Mouse (Mus musculus): ENCODE data around the gene Eva1b.
"Not testable (repeated sequence)": the region's sequence is repeated elsewhere in the genome, so short reads cannot be mapped to it uniquely, and the experiment has no call there.

Eva1b gene

DNA sequence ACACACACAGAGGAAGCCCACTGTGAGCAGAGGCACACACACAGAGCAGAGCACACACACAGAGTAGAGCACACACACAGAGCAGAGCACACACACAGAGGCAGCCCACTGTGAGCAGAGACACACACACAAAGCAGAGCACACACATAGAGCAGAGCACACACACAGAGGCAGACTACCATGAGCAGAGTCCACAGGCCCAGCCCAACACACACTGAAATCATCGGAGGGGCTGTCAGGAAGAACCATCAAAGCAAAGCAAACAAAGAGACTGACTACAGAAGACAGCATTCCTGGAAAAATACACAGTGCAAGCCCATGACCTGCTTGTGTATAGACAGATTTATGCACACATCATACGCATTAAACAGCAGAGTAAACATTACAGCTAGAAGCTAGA is 8.3 kb downstream of the Eva1b start:
- no peak for DNase-seq (ENCODE audit: low read depth, low spot score)

DNA sequence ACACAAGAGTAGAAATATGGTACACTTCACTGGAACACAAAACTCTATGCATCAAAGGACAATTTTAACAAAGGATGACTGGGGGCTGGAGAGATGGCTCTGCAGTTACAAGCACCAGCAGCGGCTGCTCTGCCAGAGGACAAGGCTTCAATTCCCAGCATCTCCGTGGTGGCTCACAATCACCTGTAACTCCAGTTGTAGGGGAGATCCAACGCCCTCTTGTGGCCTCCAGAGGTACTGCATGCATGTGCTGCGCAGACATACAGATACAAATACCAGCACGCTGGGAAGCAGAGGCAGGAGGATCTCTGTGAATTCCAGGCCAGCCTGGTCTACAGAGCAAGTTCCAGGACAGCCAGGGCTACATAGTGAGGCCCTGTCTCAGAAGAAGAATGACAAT is 9.1 kb downstream of the Eva1b start:
- no peak for DNase-seq (ENCODE audit: low read depth, low spot score)

DNA sequence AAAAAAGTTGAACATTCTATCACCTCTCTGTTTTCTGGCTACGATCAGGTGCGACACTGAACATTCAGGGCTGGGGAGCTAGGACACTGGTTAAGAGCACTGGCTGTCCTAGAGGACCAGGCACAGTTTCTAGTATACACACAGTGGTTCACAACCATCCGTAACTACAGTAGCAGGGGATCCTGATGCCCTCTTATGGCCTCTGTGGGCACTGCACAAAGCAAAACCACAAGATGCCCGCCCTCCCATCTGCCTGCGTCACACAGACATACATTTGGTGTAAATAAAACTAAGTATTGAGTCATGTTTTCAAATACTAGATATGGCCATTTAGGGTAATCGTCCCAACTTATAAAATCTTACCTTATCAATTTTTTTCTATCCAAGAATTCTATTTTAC is 10.0 kb downstream of the Eva1b start:
- no peak for DNase-seq (ENCODE audit: low read depth, low spot score)

DNA sequence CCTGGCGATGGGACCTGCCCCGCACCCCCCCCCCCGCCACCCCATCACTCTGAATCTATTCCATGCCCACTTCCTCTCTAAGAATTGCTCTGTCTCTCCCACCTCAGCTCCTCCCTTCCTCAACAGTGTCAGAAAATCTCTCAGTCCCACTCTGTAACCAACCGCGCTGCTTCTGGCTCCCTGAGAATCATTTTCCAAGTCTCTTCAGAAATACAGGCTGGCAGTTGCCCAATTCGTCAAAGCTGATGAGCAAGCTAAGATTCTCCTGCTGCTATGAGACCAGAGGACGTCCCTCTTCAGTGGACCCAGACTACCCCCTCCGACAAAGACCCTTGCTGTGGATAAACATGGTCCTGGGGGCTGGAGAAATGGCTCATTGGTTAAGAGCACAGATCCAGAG is 11.9 kb downstream of the Eva1b start:
- no peak for DNase-seq (ENCODE audit: low read depth, low spot score)

DNA sequence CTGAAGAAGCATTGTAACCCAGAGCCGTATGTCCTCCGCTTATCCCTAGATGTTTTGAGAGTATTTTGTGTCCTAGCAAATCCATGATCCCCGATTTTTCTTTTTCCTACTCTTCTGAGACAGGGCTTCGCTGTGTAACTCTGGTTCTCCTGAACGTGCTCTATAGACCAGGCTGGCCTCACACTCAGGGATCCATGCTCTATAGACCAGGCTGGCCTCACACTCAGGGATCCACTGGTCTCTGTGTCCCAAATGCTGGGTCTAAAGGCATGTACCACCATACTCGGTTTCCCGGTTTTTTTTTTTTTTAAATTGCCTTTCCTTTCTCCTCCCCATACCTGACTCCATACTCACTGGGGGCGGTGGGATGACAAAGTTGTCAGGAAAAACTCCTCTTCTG is 13.4 kb downstream of the Eva1b start:
- DNase-seq (ENCODE audit: low read depth, low spot score) = no peak

DNA sequence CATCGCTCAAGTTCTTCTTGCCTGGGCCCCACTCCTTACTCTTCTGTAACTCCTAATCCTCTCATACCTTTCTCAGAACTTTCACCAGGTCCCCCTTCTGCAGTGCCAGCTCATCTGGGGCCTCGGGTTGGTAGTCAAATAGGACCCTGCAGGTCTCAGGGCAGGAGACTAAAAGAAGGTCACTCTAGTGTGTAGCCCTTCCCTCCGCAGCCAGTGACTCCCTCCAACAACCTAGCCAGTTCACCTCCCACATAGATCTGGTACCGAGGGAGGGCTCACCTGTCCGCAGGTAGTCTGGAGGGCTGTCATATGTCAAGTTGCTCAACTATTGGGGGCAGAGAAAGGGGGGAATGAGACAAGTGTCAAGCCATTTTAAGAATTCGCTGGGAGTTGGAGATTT is 13.9 kb downstream of the Eva1b start:
- DNase-seq (ENCODE audit: low read depth, low spot score) = no peak

DNA sequence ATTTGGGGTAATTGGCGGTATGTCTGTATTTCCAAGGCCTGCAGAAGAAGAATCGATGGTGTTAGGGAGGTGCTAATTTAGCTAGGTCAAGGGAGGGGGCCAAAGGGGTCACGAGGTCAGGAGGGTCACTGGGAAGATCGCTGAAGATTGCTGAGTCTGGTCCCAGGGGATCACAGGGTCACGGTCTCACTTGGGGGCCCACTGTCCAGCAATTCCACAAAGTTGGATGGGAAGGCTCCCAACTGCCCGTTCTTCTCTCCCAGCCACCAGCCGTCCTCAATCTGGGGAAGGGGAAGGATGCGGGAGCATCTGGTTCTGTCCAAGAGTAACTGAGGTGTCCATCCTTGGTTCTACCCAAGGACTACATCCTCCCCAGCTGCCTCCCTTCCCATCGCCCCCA is 14.4 kb downstream of the Eva1b start:
- DNase-seq (ENCODE audit: low read depth, low spot score) = no peak

DNA sequence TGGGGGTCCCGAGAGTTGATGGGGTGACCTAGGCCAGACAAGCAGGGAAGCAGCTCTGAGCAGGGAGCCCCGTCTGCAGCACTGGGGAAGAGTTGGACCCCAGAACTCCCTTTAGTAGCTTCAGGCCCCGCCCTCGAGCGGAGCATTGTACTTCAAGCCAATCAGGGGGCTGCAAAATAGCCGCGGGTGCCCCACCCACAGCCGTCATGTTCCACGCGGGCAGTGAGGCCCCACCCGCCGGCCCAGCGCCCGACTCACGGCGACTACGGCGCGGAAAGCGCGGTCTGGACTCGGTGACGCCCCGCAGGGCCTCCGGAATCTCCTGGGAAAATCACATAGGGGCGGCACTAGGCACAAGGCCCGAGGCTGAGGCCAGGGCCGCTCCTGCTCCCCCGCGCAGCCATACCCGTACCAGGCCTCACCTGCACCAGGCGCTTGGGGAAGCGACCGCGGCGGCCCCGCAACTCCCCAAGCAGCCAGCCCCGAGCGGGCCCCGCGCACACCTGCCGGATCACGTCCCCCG is 15.1 kb downstream of the Eva1b start:
- peak; percentile 85 for DNase-seq (ENCODE audit: low read depth, low spot score)

DNA sequence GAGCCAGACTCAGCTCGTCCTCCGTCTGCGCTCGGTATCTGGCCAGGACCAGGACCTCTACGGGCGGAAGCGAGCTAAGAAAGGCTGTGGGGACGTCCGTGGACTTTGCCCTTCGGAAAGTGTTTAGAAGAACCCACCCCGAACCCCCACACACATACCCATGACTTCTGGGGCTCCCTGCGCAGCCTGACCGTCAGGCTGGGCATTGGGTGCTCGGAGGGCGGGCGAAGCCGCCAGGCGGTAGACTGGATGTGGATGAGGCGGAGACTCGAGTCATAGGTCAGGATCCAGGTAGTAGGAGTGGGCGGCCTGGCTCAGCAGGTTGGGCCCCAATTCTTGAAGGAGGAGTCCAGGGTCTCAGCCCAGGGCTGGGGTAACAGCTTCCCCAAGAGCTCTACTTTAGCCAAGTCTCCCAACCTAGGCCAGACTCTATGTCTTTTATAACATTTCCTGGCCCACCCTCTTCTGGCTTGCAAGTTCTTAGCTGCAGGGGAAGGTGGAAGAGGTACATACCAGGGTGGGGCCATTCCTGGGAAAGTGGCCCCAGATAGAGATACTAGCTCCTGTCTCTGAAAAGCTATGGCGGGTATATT is 15.6 kb downstream of the Eva1b start, which contains the start of gene Sh3d21:
Gene Sh3d21, minus strand, starts transcription at position 425 of the 593 bp plus-strand sequence.
- DNase-seq (ENCODE audit: low read depth, low spot score) = no peak

DNA sequence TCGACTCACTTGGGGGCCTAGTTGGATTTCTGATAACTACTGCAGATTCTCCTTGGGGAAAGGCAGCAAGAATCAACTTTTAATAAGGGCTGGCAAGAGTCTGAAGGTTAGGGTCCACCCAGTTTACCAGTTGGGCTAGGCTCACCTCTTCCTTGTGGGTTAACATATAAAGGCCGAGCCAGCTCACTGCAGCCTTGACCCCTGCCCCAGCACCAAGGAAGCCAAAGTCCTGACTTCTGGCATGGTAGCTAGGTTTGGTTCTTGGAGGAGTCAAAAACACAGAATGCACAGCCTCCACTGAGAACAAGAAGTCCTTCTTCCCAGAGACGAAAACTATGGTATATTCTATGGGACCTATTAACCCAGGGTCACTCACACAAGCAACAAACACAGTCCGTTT is 16.1 kb downstream of the Eva1b start:
- DNase-seq (ENCODE audit: low read depth, low spot score) = no peak

DNA sequence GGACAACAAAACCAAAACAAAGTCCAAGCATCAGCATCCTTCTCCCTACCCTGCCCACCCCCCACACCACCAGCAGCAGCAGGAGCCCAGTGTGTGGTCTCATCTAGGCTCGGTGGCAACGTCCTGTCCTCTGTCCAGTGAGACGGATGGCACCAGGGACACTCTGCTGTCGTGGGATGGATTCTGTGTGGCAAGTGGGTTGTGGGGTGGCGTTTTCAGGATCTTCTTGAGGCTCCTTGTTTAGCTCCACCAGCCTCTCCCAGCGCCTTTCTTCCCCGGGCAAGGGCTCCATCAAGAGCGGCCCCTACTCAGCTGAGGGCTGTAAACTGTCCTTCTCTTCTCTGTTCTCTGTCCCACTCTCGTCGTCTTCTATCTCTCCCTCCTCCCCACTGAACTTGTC is 17.5 kb downstream of the Eva1b start:
- DNase-seq (ENCODE audit: low read depth, low spot score) = not testable (repeated sequence)

DNA sequence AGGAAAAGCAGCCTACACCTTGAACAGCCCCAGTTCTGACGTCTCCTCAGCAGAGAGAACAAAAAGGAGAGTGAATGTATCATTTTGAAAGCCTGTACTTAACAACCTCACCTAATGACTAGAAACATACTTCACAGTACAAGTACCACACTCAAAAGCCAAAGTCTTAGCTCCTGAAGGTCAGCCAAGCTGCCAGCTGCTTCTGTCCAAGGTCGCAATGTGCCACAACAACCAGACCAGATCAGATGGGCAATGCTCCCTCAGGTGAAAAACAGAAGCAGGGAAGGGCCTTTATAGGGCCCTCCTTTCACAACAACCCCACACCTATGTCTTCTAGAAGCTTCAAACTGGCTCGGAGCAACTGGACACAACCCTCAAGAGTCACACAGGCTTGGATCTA is 18.5 kb downstream of the Eva1b start:
- DNase-seq (ENCODE audit: low read depth, low spot score) = no peak

DNA sequence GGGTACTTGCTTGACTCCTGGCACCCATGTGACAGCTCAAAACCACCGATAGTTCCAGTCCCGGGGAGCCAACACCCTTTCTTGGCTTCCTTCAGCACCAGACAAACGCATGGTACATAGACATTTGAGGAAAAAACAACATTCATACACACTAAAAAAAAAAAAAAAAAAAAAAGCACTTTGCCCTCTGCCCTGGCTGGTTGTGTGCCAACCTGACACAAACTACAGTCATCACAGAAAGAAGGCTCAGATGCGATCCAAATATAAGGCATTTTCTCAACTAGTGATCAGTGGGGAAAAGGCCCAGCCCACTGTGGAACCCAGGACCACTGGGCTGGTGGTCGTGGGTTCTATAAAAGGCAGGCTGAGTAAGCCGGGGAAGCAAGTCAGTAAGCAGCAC is 21.3 kb downstream of the Eva1b start:
- DNase-seq (ENCODE audit: low read depth, low spot score) = no peak

DNA sequence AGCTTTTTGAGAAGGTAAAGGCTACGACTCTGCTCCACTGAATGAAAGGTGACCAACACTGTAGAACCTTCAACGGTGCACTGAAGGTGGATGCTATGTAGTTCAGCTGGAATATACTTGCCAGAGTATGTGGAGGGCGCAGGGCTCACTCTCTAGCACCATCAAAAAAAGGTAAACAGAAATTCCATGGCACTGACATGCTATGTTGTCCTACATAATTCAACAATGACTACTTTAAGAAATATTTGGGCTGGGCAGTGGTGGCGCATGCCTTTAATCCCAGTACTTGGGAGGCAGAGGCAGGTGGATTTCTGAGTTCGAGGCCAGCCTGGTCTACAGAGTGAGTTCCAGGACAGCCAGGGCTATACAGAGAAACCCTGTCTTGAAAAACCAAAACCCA is 23.2 kb downstream of the Eva1b start:
- not testable (repeated sequence) for DNase-seq (ENCODE audit: low read depth, low spot score)

DNA sequence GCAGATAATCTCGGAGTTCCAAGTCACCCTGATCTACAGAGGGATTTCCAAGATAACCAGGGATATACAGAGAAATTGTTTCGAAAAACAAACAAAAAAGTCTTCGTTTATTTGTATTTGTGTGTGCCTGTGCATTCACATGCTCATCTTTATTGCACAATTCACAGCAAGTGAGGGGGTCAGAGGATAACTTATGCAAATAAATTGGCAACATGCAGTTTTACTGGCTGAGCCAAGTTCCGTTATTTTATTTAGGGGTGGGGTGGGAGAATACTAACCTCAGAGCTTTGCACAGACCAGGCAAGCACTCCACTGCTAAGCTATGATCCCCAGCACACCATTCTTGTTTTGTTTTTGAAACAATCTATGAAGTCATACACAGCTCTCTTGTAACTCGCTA is 26.3 kb downstream of the Eva1b start:
- no peak for DNase-seq (ENCODE audit: low read depth, low spot score)

DNA sequence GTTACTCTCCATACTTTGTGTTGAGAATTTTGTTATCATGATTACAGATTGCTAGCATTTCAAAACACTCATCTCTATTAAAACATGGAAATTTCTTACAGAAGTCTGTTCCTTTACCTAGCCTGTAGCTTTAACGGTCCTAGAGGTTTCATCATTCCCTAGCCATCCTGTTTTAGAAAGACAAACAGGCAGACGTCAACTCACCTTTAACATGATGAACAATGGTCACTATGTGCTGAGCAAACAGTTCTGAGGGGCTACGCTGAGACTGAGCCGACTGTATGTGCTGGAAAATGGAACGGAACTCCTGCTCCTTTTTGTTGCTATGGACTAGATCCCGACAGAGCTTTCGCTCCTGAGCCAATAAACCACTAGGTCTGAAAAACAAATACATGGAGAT is 28.4 kb downstream of the Eva1b start:
- not testable (repeated sequence) for DNase-seq (ENCODE audit: low read depth, low spot score)

DNA sequence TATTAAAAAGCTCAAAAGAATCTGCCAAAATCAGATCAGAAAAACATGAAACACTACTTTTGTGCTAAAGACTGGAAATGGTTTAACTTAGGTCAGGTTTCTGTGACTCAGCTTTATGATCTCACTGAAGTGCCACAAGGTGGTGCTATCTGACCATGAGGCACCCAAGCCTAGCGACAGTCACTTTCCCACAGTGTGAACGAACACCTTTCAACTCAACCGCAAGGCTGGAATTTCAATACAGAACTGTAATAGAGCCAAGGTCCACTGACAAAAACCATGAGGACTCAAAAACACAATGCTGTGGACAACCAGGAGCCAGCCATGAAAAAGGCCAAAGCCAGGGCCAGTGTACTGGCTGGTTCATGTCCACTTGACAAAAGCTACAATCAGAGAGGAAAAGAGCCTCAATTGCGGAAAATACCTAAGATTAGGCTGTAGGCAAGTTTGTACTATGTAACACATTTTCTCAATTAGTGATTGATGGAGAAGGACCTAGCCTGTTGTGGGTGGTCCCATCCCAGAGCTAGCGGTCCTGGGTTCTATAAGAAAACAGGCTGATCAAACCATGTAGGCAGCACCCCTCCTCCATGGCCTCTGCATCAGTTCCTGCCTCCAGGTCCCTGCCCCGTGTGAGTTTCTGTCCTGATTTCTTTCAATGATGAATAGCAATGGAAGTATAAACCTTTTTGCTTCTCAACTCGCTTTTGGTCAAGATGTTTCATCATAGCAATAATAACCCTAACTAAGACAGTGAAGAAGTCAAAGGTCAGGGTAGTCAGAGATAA is 33.8 kb downstream of the Eva1b start:
- peak; percentile 43 for DNase-seq (ENCODE audit: low read depth, low spot score)

DNA sequence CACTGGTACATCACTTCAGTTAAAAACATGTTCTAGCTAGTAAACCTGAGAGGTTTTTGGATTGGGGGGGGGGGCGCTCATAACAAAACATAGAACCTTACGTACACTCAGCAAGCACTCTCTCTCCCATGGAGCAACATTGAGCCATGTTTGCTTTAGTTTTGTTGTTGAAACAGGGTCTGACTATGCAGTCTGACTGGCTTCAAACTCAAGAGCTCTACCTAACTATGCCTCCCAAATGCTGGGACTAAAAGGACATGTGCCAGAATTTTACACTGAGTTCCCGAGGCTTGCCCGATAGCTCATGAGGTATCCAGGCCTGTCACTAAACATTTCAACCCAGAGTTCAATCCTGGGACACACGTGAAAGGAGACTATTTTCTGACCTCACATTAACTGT is 35.5 kb downstream of the Eva1b start:
- no peak for DNase-seq (ENCODE audit: low read depth, low spot score)

DNA sequence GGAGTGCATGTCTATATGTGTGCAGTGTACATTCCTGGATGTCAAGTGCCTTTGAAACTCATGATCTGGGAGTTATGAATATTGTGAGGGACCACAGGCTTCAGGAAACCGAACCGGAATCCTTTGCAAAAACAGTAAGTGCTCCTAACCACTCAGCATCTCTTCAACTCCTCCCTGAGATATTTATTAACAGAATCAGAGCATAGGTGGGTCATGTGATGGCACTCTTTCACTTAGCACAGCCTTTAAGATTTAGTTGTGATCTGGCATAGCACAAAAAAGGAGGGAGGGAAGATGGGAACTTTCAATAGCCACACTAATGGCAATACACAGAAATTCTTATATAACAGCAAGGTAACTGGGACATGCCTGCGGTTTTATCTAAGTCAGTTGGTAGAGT is 39.6 kb downstream of the Eva1b start:
- no peak for DNase-seq (ENCODE audit: low read depth, low spot score)

DNA sequence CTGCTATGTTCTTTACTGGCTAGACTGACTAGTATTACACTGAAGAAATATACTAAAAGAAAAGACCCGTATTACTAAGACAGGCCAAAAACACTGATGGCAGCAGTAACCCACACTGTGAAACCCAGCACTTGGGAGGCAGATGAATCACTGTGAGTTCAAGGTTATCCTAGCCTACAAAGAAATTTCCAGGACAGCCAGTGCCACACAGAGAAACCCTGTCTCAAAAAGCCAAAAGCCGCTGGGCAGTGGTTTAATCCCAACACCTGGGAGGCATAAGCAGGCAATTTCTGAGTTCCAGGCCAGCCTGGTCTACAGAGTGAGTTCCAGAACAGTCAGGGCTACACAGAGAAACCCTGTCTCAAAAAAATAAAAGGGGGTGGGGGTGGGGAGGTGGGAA is 43.1 kb downstream of the Eva1b start:
- DNase-seq (ENCODE audit: low read depth, low spot score) = no peak

DNA sequence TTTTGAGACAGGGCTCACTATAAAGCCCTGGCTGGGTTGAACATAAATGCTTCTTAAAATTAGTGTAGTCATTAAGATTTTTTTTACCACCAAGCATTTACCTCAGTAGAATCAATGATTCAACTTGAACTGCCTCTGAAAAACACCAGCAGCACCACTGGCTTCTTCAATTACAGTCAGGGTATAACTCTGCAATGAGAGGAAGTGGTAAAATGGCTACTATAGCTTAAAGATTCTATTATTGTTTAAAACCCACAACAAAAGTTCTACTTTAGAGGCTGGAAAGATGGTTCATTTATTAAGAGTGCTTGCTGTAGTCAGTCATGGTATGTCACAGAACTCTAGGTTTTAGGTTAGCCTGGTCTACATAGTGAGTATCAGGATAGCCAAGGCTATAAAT is 46.7 kb downstream of the Eva1b start:
- no peak for DNase-seq (ENCODE audit: low read depth, low spot score)

DNA sequence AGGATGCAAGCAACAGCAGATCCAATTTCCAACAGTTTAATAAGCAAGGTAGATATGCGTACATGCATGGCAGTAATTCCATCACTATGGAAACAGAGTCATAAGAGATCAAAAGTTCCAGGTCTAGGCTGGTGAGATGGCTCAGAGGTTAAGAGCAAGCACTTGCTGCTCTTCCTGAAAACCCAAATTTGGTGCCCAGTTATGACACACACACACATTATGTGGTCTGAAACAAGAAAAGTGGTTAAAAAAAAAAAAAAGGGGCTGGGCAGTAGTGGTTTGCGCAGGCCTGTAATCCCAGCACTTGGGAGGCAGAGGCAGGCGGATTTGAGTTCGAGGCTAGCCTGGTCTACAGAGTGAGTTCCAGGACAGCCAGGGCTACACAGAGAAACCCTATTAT is 47.4 kb downstream of the Eva1b start:
- no peak for DNase-seq (ENCODE audit: low read depth, low spot score)

DNA sequence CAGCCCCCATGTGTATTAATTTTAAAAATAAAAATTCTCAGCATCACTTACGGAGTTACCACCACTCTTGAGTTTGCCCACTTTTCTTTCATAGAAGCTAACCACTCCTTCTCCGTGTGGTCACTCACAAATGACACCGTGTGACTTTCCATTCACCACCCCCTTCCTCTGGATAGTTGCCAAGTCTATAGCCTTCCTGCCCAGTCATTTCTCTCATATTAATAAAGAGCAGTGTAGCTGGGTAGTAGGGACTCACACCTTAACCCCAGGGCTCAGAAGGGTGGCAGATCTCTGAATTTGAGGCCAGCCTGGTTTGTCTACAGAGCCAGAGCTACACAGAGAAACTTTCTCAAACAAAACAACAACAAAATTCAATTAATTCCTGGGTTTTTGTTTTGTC is 49.9 kb downstream of the Eva1b start:
- DNase-seq (ENCODE audit: low read depth, low spot score) = no peak
